Mouse (Mus musculus) monocyte, adult 5-6 weeks (primary cell): ENCODE results near the gene Ushbp1. TPM values are rescaled to one million over a fixed set of nuclear protein-coding genes. Genes with fewer than 3 reads are reported as not detected.

Experiments used
- ATAC-seq: fragments of 153-309, 156-312 bp; replicated peaks from 2 replicates; pipeline ENCODE4 v1.8.0; 2017; ENCODE audit warnings: mild to moderate bottlenecking; ENCODE audit not compliant: low TSS enrichment, insufficient number of reproducible peaks, severe bottlenecking, poor library complexity, low FRiP score
- total RNA-seq: library from RNA; stranded (forward); fragments of 200-1000, 200-491, 200-594 nt; gene quantifications from 3 replicates; pipeline ENCODE4 v1.2.3, GENCODE M21; 2017

The Ushbp1 gene
- total RNA-seq, 1 experiment from 2014 or later = not detected

DNA sequence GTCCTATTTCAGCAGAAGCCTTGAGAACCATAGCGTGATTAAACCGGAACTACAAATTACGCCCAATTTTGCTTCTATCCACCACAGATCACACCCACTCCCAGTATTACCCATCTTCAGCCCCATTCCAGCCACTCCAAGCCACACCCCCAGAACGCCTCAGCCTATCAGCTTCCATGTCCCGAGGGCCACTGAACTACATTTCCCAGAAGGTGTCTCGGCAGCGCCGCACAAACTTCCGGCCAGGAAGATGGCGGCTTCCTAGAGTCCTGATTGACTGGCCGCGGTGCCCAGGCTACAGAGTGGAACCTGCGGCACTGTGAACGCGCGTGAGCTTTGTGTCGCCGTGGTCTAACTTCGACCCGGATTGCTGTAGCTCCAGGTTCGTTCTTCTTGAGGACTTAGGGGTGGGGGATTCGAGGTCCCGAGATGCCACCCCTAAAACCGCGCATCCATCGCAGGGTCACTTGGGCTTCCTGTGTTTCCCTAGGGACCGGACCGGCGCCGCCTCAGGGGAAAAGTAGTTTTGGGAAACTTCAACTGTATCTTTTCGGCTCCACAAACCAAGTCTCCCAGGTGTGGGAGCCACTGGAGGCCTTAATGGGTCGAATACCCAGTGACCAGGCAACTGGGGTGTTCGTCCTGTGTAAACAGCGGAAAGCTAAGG is 1.2 kb upstream of the Ushbp1 start, which contains the start of gene Babam1:
Gene Babam1, plus strand, starts transcription at position 223 of the 667 bp plus-strand sequence.
- peak; percentile 99 for ATAC-seq

DNA sequence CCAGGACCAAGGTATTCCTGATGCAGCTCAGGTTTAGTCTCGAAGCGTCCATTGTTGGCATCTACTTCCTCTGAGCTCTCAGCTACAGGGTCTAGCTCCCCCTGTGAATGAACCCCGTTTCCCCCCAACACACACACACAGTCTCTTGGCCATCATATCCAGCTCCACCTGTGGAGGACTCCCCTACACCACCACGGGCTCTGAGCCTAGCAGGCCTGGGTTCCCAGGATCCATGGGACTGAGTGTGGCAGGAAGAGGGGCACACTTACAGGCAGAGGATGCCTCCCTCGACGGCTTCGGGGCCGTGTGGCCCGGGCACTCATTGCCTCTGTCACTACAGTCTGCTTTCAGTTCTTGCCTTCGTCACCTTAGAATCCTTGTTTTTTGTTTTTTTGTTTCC is 531 bp downstream of the Ushbp1 start:
- ATAC-seq = no peak

- ATAC-seq = no peak
Measured at GRCm38 (mm10) chr8:71394481-71394880, 1.1 kb downstream of the Ushbp1 start.

GRCm38 (mm10) chr8:71392871-71393270 is 2.7 kb downstream of the Ushbp1 start:
- ATAC-seq = no peak

DNA sequence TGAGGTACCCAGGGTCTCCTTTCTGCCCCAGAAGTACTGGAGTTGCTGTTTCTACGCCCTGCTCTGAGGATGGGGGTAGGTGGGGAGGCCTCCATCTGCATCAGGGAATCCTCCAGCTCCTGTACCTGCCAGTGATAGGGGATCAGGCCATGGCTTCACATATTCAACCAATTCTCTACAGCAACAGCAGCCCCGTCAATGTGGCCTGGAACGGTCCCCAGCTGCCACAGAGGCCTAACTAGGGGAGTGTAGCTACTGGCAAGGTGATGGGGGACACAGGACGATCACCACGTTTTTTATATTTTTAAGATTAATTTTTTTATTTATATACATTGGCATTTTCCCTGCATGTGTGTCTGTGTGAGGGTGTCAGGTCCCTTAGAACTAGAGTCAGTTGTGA is 3.2 kb downstream of the Ushbp1 start:
- no peak for ATAC-seq

- ATAC-seq = no peak
Measured at GRCm38 (mm10) chr8:71391696-71392095, 3.9 kb downstream of the Ushbp1 start.

DNA sequence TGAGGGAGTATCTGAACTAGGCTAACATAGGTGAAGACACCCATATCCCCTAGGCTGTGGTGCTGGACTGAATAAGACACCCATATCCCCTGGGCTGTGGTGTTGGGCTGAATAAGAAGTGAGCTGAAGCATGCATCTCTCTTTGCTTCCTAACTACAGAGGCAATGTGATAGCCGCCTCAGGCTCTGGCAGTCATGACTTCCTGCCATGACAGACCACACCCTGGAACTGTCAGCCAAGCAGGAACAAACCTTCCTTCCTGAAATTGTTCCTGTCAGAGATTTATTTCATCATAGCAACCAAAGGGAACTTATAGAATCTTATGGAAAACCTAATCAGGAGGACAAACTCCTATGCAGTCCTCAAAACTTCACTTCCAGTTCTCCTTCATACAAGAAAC is 7.3 kb downstream of the Ushbp1 start:
- no peak for ATAC-seq

DNA sequence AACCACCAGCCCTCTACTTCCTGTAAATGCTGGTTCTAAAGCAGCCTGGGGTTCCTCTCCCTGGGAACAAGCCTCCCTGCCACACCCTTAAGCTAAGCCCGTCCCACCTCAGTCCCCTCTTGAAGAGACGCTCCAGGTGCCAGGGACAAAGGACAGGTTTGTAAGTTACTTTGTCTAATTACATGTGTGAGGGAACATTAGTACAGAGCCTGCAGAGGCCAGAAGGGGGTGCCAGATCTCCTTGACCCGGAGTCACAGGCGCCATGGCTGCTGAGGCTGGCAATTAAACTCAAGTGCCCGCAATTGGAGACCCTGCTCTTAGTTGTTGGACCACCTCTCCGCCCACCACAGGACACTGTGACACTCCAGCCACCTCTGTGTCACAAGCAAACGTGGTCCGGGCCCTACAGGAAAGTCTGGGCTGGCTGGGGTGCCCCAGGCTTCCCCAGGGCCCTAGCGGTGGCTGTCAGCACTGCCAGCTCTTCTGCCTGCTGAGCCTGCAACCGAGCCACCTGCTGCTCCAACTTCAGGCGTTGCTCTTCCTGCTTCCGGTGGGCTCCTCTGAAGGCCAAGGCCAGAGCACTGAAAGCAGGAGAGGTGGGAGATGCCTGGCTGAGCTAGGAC is 10.3 kb downstream of the Ushbp1 start:
- no peak for ATAC-seq

DNA sequence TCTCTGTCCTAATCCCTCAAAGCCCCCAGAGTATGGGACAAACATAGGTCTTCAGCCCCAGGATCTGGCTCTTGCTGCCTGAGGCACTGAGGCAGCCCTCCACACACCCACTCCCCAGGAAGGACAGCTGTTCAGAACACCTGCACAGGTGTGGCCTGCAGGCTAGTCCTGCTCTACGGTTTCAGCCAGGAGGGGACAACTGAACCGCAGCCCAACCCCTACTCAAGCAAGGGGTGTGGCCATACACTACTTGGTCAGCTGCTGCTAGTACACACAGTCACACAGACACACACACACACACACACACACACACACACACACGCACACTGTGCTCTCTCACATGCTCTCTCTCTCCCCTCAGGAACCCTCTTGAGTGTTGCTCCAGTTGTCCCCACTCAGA is 11.7 kb downstream of the Ushbp1 start:
- ATAC-seq = no peak

GRCm38 (mm10) chr8:71383396-71383795 is 12.2 kb downstream of the Ushbp1 start:
- ATAC-seq = no peak

DNA sequence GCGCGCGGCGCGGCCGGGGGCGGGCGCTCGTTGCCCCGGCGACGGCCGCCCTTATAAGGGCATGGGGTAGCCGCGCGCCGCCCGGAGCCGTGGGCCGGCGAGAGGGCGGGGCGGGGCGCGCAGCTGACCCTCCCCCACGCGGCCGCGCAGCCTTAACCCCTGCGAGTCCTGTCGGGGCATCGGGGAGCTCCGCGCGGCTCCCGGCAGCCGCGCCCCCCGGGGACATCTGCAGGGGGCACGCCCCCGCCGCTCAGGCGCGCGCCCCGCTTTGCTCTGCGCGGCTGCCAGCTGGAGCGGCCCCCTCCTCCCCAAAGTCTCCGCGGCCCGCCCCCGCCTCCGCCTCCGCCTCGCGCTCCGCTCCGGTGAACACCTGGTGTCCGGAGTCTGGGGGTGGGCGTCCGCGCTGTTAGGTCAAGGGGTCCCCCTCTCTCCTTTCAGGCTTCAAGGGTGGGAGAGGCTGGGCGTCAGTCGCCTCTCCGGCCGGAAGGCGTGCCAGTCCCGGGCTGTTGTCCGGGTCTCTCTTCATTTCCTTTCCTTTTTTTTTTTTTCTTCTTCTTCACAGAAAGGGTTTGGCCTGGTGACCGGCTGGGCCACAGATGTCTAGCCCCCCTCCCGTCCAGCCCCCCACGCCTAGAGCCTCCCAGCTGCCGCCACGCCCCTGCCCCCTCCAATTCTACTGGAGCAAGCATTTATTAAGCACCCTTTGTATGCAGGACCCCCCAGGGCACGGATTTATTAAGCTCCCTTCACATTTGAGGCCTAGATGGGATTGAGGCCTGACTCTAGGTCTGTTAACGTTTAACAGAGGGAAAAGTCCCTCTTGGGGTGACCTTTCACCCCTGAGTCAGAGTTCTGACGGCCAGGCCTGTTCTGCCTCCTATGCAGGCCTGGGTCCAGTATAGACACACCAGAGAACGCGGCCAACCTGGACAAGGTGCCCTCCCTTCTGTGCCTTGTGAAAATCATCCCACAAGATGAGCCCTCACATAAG is 13.3 kb downstream of the Ushbp1 start:
- 0 out of 2 replicates have a peak, but pooled peaks have one; percentile 41 for ATAC-seq

- ATAC-seq = no peak
Measured at GRCm38 (mm10) chr8:71381421-71381970, 14.1 kb downstream of the Ushbp1 start, which contains the start of gene Nr2f6. Gene Nr2f6, minus strand, starts transcription at chr8:71381960.

GRCm38 (mm10) chr8:71380178-71381171 is 15.1 kb downstream of the Ushbp1 start:
- no peak for ATAC-seq

- no peak for ATAC-seq
Measured at GRCm38 (mm10) chr8:71379512-71380075, 16.0 kb downstream of the Ushbp1 start.

DNA sequence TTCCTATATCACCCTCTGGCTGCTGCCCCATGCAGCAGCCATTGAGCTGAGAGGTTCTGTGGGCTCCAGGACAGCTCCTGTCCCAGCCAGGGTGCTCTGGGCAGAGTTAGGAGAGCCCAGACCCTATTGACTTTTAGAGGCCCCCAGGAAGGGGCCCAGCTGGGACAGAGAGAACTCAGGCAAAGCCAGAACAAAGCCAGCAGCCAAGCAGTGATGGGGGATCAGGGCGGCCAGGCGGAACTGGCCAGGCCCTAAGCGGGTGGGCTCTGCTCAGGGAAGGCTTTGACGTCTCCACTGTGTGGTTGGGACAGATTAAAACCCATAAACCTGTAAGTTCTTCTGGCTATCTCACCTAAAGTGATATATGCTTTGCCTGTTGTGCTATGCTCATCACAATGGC is 16.6 kb downstream of the Ushbp1 start:
- ATAC-seq = no peak

DNA sequence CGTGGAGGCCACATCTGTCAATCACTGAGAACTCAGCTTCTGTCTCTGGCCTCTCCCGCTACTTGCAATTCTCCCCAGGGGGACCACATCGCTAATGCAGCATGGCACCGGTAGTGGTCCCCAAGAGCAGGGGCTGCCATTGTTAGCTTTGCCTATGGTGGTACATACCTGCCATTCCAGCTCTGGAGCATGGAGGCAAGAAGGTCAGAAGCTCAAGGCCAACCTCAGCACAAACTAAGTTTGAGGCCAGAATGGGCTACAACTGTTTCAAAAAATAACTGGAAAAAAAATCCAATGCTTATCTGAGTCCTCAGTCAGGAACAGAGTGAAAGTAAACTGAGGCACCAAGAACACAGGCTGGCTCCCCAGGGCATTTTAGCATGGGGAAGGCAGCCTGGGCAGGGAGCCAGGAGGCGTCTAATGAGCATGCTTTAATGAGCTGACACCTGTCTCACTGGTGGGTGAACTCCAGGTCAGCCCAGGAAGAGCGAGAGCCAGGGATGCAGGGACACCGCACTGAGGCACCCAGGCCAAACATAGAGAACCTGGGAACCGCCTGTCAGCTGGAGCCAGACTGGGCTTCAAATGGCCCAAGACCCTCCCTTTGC is 19.1 kb downstream of the Ushbp1 start:
- ATAC-seq = no peak
